Mouse (Mus musculus): ENCODE data around the gene Strn3.

Strn3 gene

DNA sequence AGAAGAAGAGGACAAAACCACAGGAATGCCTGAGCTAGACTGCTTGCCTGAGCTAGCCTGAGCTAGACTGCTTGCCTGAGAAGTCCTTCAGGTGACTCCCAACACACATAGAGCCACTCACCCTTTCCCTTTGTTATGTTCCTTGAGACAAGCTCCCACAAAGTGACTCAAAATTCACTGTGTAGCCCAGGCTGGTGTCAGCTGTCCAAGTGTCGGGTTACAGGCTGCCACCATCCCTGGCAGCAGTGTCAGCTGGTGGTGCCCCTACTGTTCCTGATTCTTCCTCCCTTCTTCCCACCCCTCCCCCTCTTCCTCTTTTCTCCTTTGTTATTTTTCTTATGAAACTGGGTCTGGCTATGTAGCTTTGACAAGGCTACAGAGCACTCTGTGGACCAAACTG lies 12.2 kb upstream of the Strn3 start:
- POLR2A ChIA-PET, result interaction anchor here (0.6 to 5.0 kb wide), 20 partner anchors 9 to 160 kb away, joined by 3 to 51 read pairs (median 4); partner anchors contain the start of genes Ap4s1 (in 4 of the 4) and Strn3 (in 4 of the 4)

DNA sequence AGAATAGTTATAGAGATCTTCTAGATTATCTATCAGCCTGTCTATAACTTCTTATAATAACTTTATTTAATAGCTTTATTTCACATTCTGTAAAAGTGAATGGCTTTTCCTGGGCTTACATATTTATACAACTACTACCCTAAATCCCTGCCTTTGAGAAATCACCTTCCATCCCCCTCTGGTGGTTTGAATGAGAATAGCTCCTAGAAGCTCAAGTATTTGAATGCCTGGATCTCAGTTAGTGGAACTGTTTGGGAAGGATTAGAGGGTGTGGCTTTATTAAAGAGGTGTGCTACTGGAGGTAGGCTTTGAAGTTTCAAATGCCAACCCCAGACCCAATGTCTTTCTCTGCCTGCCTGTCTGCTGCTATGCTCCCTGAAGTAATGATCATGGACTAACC lies 10.0 kb upstream of the Strn3 start:
- CTCF ChIA-PET, result no interaction called here
- POLR2A ChIA-PET, result interaction anchor here (0.6 to 1.3 kb wide), 7 partner anchors 9 to 33 kb away, joined by 3 to 10 read pairs (median 3); partner anchors contain the start of genes Strn3 (in 3 of the 4) and Ap4s1 (in 1 of the 4)

More for the DNA sequence above, 12.2 kb upstream of the Strn3 start:
- CTCF ChIA-PET, result interaction anchor here (0.6 to 1.0 kb wide), 4 partner anchors 12 to 38 kb away, joined by 3 to 7 read pairs (median 3); partner anchors contain the start of gene Strn3 (in 1 of the 4)

- ChIA-PET CTCF (interaction anchor here in 2 of 4 experiments (0.9 to 1.7 kb wide), 2 partner anchors 9 to 41 kb away, joined by 4 read pairs; no protein-coding TSS in a partner anchor), POLR2A (interaction anchor here in 3 of 4 experiments (0.5 to 1.9 kb wide), 15 partner anchors 8 to 747 kb away, joined by 3 to 12 read pairs (median 4); partner anchors contain the start of genes Strn3 (in 2 of the 3) and Ap4s1 (in 1 of the 3))
Observed at GRCm38 (mm10) chr12:51699623-51700393, 8.1 kb upstream of the Strn3 start.

DNA sequence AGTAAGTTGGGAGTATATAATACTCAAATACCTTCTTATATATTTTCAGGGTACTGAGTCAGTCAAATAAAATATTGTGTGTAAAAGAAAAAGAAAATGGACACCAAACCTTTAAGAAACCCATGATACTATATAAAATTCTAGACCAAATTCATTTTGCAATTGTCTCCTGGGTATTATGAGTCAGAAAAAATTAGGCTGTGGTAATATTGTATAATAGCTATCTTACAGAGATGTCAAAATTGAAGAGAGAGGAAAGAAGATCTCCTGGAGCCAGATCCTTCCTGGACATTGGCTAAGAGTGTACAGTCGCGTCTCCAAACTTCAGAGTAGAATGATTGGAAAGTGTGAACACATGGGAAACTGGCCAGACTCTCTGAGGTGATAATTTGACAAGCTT lies 4.5 kb upstream of the Strn3 start:
- ChIA-PET POLR2A (interaction anchor here in 2 of 4 experiments (0.7 to 6.8 kb wide), 7 partner anchors 9 to 133 kb away, joined by 3 to 51 read pairs (median 4); no protein-coding TSS in a partner anchor), CTCF (no interaction called here)

DNA sequence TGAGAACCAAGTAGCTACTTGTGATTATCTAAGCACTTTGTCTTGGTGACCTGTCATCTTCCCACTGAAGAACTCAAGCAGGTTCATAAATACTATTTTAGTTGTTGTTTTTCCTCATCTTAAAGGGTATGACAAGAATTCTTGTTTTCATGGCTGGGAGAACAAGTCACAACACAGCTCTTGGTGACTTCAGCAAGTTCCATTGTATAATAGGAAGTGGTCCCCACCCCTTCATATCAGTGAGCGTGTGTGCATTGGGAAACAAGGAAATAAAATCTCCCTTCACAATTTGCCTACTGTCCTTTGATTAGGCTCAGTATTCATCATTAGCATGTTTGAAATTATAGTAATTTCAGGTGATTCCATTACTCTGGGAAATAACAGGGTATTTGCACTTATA lies 3.3 kb upstream of the Strn3 start:
- CTCF ChIA-PET, result no interaction called here
- POLR2A ChIA-PET, result interaction anchor here in 2 of 4 experiments (0.6 to 6.8 kb wide), 10 partner anchors 9 to 134 kb away, joined by 3 to 51 read pairs (median 4); no protein-coding TSS in a partner anchor

DNA sequence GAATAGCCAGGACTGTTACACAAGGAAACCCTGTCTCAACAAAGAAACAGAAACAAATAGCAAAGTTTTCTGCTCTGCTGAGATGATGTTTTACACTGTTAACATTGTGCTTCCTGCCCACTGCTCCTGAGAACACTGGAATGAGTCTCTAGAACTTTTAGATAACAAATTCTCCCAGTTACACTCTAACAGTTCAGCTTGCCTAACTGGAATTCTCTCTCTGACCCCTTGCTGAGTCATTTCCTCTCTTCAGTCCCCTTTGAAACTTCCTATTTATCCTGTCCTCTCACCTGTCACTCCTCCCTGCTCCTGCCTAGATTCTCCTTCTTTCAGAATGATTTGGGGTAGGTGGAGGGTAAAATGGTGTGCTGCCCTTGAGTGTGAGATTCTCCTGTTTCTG lies 2.4 kb upstream of the Strn3 start:
- ChIA-PET POLR2A (interaction anchor here in 2 of 4 experiments (1.0 to 6.8 kb wide), 8 partner anchors 10 to 135 kb away, joined by 3 to 51 read pairs (median 4); no protein-coding TSS in a partner anchor), CTCF (interaction anchor here in 1 of 4 experiments (0.6 kb wide), 1 partner anchor 306 kb away, joined by 5 read pairs; no protein-coding TSS in a partner anchor)

DNA sequence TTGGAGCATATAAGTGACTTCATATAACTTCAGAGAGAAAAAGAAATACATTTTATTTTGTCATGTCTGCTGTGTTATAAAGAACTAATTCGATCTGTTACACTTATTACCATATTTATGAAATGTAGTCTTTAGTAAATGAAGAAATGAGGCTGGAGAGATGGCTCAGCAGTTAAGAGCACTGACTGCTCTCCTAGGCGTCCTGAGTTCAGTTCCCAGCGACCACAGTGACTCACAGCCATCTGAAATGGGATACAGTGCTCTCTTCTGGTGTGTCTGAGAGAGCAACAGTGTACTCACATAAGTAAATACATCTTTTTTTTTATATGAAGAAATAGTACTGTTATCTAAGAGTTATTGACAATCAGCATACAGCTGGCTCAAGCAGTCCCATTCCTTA lies 1.7 kb upstream of the Strn3 start:
- CTCF ChIA-PET, result no interaction called here

DNA sequence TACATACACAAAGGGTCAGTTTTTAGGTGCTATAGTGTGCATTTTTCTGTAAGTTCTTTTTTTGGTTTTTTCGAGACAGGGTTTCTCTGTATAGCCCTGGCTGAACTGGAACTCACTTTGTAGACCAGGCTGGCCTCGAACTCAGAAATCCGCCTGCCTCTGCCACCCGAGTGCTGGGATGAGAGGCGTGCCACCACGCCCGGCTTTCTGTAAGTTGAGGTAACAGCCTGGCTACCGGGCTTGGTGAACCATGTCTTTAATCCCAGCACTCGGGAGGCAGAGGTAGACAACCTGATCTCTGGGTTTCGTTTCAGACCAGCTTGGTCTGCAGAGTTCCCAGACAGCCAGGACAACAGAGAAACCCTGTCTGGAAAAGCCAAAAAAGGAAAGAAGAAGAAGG lies 1.2 kb upstream of the Strn3 start:
- POLR2A ChIA-PET, result interaction anchor here in 3 of 4 experiments (1.2 to 6.8 kb wide), 9 partner anchors 9 to 172 kb away, joined by 3 to 51 read pairs (median 10); no protein-coding TSS in a partner anchor
- CTCF ChIA-PET, result interaction anchor here in 1 of 4 experiments (1.0 kb wide), 1 partner anchor 80 kb away, joined by 3 read pairs; no protein-coding TSS in a partner anchor

More for the DNA sequence above, 1.7 kb upstream of the Strn3 start:
- POLR2A ChIA-PET, result interaction anchor here in 2 of 4 experiments (1.0 to 6.8 kb wide), 7 partner anchors 8 to 135 kb away, joined by 3 to 51 read pairs (median 10); no protein-coding TSS in a partner anchor

- POLR2A ChIA-PET, result interaction anchor here (0.6 to 6.8 kb wide), 52 partner anchors 8 to 315 kb away, joined by 3 to 51 read pairs (median 4); partner anchors contain the start of genes Dtd2 (in 2 of the 4), Heatr5a (in 2 of the 4) and Coch (in 1 of the 4)
- CTCF ChIA-PET, result interaction anchor here in 3 of 4 experiments (0.5 to 1.0 kb wide), 5 partner anchors 11 to 311 kb away, joined by 3 to 7 read pairs (median 3); partner anchors contain the start of gene Heatr5a (in 1 of the 3)
Observed at GRCm38 (mm10) chr12:51690893-51691844, 528 bp downstream of the Strn3 start, which contains the start of gene Ap4s1. Gene Ap4s1 (plus strand): TSS chr12:51691033.

DNA sequence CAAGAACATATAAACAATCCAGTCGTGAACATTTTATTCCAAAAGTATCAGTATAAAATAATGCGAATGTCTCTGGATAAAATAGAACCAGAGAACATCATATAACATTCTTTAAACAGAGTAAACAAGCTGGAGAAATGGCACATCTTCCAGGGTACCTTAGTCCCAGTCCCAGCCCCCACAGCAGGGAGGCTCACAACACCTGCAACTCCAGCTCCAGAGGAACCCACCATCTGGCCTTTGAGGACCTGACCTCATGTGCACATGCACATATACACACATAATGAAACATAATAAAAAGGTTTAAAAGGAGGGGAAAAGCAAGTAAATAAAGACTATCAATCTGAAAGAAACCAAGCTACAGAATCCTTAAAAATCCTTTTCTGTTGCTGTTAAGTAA lies 3.2 kb downstream of the Strn3 start:
- CTCF ChIA-PET, result interaction anchor here in 1 of 4 experiments (0.7 kb wide), 1 partner anchor 11 kb away, joined by 3 read pairs; no protein-coding TSS in a partner anchor
- POLR2A ChIA-PET, result interaction anchor here in 2 of 4 experiments (0.7 to 2.2 kb wide), 7 partner anchors 12 to 80 kb away, joined by 3 to 8 read pairs (median 4); no protein-coding TSS in a partner anchor

- CTCF ChIA-PET, result interaction anchor here in 2 of 4 experiments (0.5 to 1.3 kb wide), 3 partner anchors 9 to 116 kb away, joined by 3 to 4 read pairs (median 4); no protein-coding TSS in a partner anchor
- POLR2A ChIA-PET, result interaction anchor here in 2 of 4 experiments (0.9 to 6.2 kb wide), 7 partner anchors 9 to 56 kb away, joined by 3 to 51 read pairs (median 4); partner anchors contain the start of genes Ap4s1 (in 1 of the 2) and Strn3 (in 1 of the 2)
Observed at GRCm38 (mm10) chr12:51678844-51679243, 12.9 kb downstream of the Strn3 start.

DNA sequence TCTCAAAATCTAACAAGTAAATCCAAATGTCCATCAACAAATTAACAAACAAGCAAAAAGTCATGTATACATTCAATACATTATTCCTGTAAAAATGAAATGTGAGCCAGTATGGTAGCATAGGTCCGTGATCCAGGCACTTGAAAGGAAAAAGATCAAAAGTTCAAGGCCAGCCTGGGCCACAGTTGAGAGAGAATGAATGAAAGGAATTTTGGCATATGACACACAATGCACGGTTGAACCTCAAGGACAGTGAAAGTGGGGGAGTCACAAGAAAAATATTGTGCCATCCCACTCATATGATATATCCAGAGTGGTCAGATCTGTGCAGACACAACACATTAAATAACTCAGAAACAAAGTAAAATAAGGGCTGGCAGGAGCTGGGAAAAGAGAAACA lies 15.3 kb downstream of the Strn3 start:
- CTCF ChIA-PET, result interaction anchor here in 2 of 4 experiments (0.6 to 1.2 kb wide), 2 partner anchors 9 to 65 kb away, joined by 3 read pairs; no protein-coding TSS in a partner anchor
- POLR2A ChIA-PET, result interaction anchor here in 1 of 4 experiments (1.6 kb wide), 1 partner anchor 12 kb away, joined by 3 read pairs; no protein-coding TSS in a partner anchor

GRCm38 (mm10) chr12:51673270-51673669 lies 18.4 kb downstream of the Strn3 start:
- ChIA-PET CTCF (no interaction called here), POLR2A (interaction anchor here in 1 of 4 experiments (1.4 kb wide), 1 partner anchor 9 kb away, joined by 5 read pairs; no protein-coding TSS in a partner anchor)

GRCm38 (mm10) chr12:51671231-51671891 lies 20.3 kb downstream of the Strn3 start:
- ChIA-PET POLR2A (interaction anchor here in 2 of 4 experiments (0.5 to 9.3 kb wide), 9 partner anchors 9 to 275 kb away, joined by 3 to 51 read pairs (median 3); partner anchors contain the start of gene Strn3 (in 2 of the 2)), CTCF (interaction anchor here in 1 of 4 experiments (1.1 kb wide), 1 partner anchor 16 kb away, joined by 3 read pairs; no protein-coding TSS in a partner anchor)

- POLR2A ChIA-PET, result interaction anchor here in 2 of 4 experiments (0.8 to 9.3 kb wide), 4 partner anchors 13 to 37 kb away, joined by 3 to 51 read pairs (median 4); no protein-coding TSS in a partner anchor
- CTCF ChIA-PET, result interaction anchor here in 2 of 4 experiments (0.7 to 1.9 kb wide), 3 partner anchors 19 to 74 kb away, joined by 3 to 4 read pairs (median 3); no protein-coding TSS in a partner anchor
Observed at GRCm38 (mm10) chr12:51666708-51667430, 24.8 kb downstream of the Strn3 start.

DNA sequence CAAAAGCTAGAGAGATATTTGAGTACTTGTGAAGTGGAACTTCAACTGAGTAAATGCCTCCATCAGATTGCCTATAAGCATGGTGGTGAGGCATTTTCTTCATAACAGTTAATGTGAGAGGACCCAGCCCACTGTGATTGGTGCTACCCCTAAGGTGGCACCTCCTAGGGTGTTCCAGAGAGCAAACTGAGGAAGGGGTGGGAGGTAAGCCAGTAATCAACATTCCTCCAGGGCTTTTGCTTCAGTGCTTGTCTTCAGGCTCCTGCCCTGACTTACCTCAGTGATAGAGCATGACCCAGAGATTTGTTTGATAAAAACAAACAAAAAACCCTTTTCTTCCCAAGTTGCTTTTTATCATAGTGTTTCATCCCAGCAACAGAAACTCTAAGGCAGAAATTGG lies 27.8 kb downstream of the Strn3 start:
- CTCF ChIA-PET, result interaction anchor here in 2 of 4 experiments (0.6 to 1.2 kb wide), 4 partner anchors 22 to 78 kb away, joined by 3 to 6 read pairs (median 4); no protein-coding TSS in a partner anchor

More for the DNA sequence above, 27.8 kb downstream of the Strn3 start:
- POLR2A ChIA-PET, result interaction anchor here in 2 of 4 experiments (0.7 to 9.3 kb wide), 4 partner anchors 16 to 71 kb away, joined by 3 to 51 read pairs (median 5); partner anchors contain the start of genes Ap4s1 (in 1 of the 2) and Strn3 (in 1 of the 2)

Data from embryonic stem cell, embryonic (primary cell).